Mouse (Mus musculus) small intestine, adult 2 months (tissue): ENCODE results near the gene Kansl2.

ENCODE experiments used
- CTCF ChIP-seq: fragments of 200-500 bp; IDR thresholded peaks from 2 replicates; pipeline ENCODE4 v1.5.1; 2012; ENCODE audit warnings: low read depth, mild to moderate bottlenecking, control low read depth, inconsistent platforms, low read length, moderate library complexity, mixed read lengths; ENCODE audit not compliant: insufficient replicate concordance, insufficient read length; ENCODE audit errors: extremely low read depth
- POLR2A ChIP-seq: fragments of 200-500 bp; IDR thresholded peaks from 2 replicates; pipeline ENCODE4 v1.6.1; 2012; ENCODE audit warnings: low read depth, mild to moderate bottlenecking, control low read depth, inconsistent platforms, low read length, moderate library complexity

- TF ChIP-seq CTCF (peak; percentile 44; the same call in 1 of the 2 replicates), POLR2A (peak; percentile 91)
These were observed 33.4 kb upstream of the Kansl2 start for GRCm38 (mm10) chr15:98567278-98568134.
